Mouse (Mus musculus): Measurements from ENCODE around the gene Spg11. TPM values are rescaled to one million over a fixed set of nuclear protein-coding genes. Genes with fewer than 3 reads are reported as not detected.

Spg11 gene
- total and polyA plus RNA-seq, 2 experiments from 2014 or later = 4.9 to 20.1 TPM

DNA sequence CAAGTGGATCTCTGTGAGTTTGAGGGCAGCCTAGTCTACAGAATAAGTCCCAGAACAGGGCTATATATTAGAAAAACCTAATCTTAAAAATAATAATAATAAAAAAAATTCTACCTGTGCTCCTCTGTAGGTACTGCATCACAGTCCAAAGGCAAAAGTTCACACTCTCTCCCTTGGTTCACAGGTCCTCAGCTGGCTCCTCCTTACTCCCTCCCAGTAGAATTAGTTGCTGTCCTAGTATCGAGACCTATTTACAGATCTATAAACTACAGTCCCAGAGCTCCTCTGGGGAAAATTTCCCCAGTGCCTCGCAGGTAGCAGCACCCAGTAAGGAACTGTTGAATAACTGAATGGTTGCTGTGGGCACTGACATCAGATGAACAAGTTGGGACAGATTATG lies 22.6 kb upstream of the Spg11 start:
- no peak for TF ChIP-seq CTCF (IDR thresholded peaks at IDR 0.05)
- ATAC-seq (ENCODE audit: low FRiP score) = no peak

GRCm38 (mm10) chr2:122137839-122138465 lies 19.8 kb upstream of the Spg11 start:
- no peaks in the 10 kb centered on the region for H3K9me3 ChIP-seq (ENCODE audit: low read length)
- TF ChIP-seq CTCF (IDR thresholded peaks at IDR 0.05) = no peak
- H3K36me3 ChIP-seq (ENCODE audit: insufficient read depth, low read length) = no peaks in the 10 kb centered on the region
- no peak overlapping the region for H3K4me2 ChIP-seq (ENCODE audit: low read depth, low read length, poor library complexity, severe bottlenecking)
- no peak overlapping the region for H3K27ac ChIP-seq (ENCODE audit: low read depth, low read length)
- no peak for DNase-seq (ENCODE audit: low spot score)
- no peak overlapping the region for H3K9ac ChIP-seq (replicated peaks; ENCODE audit: low read length, poor library complexity, severe bottlenecking)
- H3K4me1 ChIP-seq (ENCODE audit: insufficient read depth, low read length) = no peaks in the 10 kb centered on the region
- 71% methylated on average over 5 of the region's 5 CpGs for WGBS
- H3K27me3 ChIP-seq (ENCODE audit: insufficient read depth, low read length) = no peaks in the 10 kb centered on the region
- no peak for ATAC-seq (ENCODE audit: low FRiP score)
- no peak overlapping the region for H3K4me3 ChIP-seq (ENCODE audit: low read depth, low read length)

More for the DNA sequence above, 22.6 kb upstream of the Spg11 start:
- Histone ChIP-seq H3K4me2 (ENCODE audit: low read depth, low read length, poor library complexity, severe bottlenecking) (no peak overlapping the region), H3K27ac (ENCODE audit: low read depth, low read length) (no peak overlapping the region), H3K27me3 (ENCODE audit: insufficient read depth, low read length) (no peaks in the 10 kb centered on the region), H3K9me3 (ENCODE audit: low read length) (no peaks in the 10 kb centered on the region), H3K9ac (replicated peaks; ENCODE audit: low read length, poor library complexity, severe bottlenecking) (no peak overlapping the region), H3K4me1 (ENCODE audit: insufficient read depth, low read length) (no peaks in the 10 kb centered on the region), H3K36me3 (ENCODE audit: insufficient read depth, low read length) (no peaks in the 10 kb centered on the region), H3K4me3 (ENCODE audit: low read depth, low read length) (no peak overlapping the region)
- DNase-seq (ENCODE audit: low spot score) = no peak
- WGBS = 86% methylated on average over 2 of the region's 2 CpGs

DNA sequence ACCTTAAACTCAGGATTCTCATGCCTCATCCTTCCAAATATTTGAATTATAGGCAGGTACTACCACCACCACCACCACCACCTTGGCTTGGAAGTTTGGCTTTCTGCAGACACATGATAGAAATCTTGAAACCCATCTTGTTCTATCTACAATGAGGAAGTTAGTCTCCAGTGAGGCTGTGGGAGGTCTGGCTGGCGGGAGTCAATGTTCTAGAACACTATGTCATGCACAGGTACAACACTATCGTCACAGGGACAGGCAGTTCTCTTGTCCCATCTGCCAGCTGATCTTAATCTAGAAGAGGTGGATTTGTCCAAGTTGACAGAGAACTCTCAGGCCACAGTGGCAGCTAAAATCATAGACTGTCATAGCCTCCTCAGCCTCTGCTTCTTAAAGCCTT lies 14.4 kb upstream of the Spg11 start:
- Histone ChIP-seq H3K27ac (ENCODE audit: low read depth, low read length) (no peak overlapping the region), H3K36me3 (ENCODE audit: insufficient read depth, low read length) (no peaks in the 10 kb centered on the region), H3K9ac (replicated peaks; ENCODE audit: low read length, poor library complexity, severe bottlenecking) (no peak overlapping the region), H3K4me3 (ENCODE audit: low read depth, low read length) (no peak overlapping the region), H3K4me2 (ENCODE audit: low read depth, low read length, poor library complexity, severe bottlenecking) (no peak overlapping the region), H3K9me3 (ENCODE audit: low read length) (no peaks in the 10 kb centered on the region), H3K27me3 (ENCODE audit: insufficient read depth, low read length) (no peaks in the 10 kb centered on the region), H3K4me1 (ENCODE audit: insufficient read depth, low read length) (no peaks in the 10 kb centered on the region)
- no peak for TF ChIP-seq CTCF (IDR thresholded peaks at IDR 0.05)
- no peak for ATAC-seq (ENCODE audit: low FRiP score)
- no peak for DNase-seq (ENCODE audit: low spot score)
- 78% methylated on average over 2 of the region's 2 CpGs for WGBS

DNA sequence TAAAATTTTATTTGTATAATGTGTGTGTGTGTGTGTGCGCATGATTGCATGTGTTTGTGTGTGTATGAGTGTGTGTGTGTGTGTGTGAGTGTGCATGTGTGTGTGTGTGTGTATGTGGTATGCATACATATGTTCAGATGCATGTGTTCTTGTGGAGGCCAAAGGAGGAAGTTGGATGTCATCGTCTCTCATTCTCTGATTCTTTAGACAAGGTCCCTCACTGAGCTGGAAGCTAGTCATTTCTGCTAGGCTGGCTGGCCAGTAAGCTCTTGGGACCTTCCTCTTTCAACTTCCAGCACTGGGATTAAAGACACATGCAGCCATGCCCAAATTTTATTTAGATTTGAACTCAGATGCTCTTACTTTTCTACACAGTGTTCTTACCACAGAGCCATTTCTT lies 13.9 kb upstream of the Spg11 start:
- no peak overlapping the region for H3K27ac ChIP-seq (ENCODE audit: low read depth, low read length)
- TF ChIP-seq CTCF (IDR thresholded peaks at IDR 0.05) = no peak
- no peaks in the 10 kb centered on the region for H3K4me1 ChIP-seq (ENCODE audit: insufficient read depth, low read length)
- no peak for DNase-seq (ENCODE audit: low spot score)
- ATAC-seq (ENCODE audit: low FRiP score) = no peak
- no peaks in the 10 kb centered on the region for H3K9me3 ChIP-seq (ENCODE audit: low read length)
- H3K36me3 ChIP-seq (ENCODE audit: insufficient read depth, low read length) = no peaks in the 10 kb centered on the region
- H3K27me3 ChIP-seq (ENCODE audit: insufficient read depth, low read length) = no peaks in the 10 kb centered on the region
- H3K4me2 ChIP-seq (ENCODE audit: low read depth, low read length, poor library complexity, severe bottlenecking) = no peak overlapping the region
- no peak overlapping the region for H3K4me3 ChIP-seq (ENCODE audit: low read depth, low read length)
- H3K9ac ChIP-seq (replicated peaks; ENCODE audit: low read length, poor library complexity, severe bottlenecking) = no peak overlapping the region
- WGBS = 94% methylated on average over 2 of the region's 2 CpGs

DNA sequence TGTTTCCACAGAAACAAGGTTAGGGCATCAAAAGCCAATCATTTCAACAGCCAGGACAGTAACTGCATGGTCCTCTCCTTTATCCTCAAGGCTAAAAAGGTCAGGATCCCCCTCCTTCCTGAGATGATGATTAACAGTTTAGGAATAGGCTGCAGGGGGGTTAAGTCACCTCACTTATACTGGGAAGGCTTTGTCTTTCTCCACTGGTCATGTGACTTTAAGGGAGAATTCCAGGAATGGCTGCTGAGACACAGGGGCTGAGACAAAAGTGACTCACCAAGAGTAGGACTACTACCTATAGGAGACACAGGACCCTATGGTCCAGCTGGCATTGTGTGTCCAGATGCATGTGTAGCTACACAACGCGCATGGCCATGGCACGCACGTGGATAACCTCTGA lies 9.4 kb upstream of the Spg11 start:
- no peak overlapping the region for H3K27ac ChIP-seq (ENCODE audit: low read depth, low read length)
- ATAC-seq (ENCODE audit: low FRiP score) = no peak
- H3K4me2 ChIP-seq (ENCODE audit: low read depth, low read length, poor library complexity, severe bottlenecking) = no peak overlapping the region
- no peaks in the 10 kb centered on the region for H3K36me3 ChIP-seq (ENCODE audit: insufficient read depth, low read length)
- no peaks in the 10 kb centered on the region for H3K9me3 ChIP-seq (ENCODE audit: low read length)
- DNase-seq (ENCODE audit: low spot score) = no peak
- TF ChIP-seq CTCF (IDR thresholded peaks at IDR 0.05) = no peak
- H3K27me3 ChIP-seq (ENCODE audit: insufficient read depth, low read length) = no peaks in the 10 kb centered on the region
- no peaks in the 10 kb centered on the region for H3K4me1 ChIP-seq (ENCODE audit: insufficient read depth, low read length)
- no peak overlapping the region for H3K9ac ChIP-seq (replicated peaks; ENCODE audit: low read length, poor library complexity, severe bottlenecking)
- WGBS = 94% methylated on average over 4 of the region's 4 CpGs
- no peak overlapping the region for H3K4me3 ChIP-seq (ENCODE audit: low read depth, low read length)

GRCm38 (mm10) chr2:122126765-122127347 lies 8.7 kb upstream of the Spg11 start:
- Histone ChIP-seq H3K4me3 (ENCODE audit: low read depth, low read length) (no peak overlapping the region), H3K36me3 (ENCODE audit: insufficient read depth, low read length) (no peaks in the 10 kb centered on the region), H3K27ac (ENCODE audit: low read depth, low read length) (no peak overlapping the region), H3K9me3 (ENCODE audit: low read length) (no peaks in the 10 kb centered on the region), H3K4me1 (ENCODE audit: insufficient read depth, low read length) (no peaks in the 10 kb centered on the region), H3K4me2 (ENCODE audit: low read depth, low read length, poor library complexity, severe bottlenecking) (no peak overlapping the region), H3K9ac (replicated peaks; ENCODE audit: low read length, poor library complexity, severe bottlenecking) (no peak overlapping the region), H3K27me3 (ENCODE audit: insufficient read depth, low read length) (no peaks in the 10 kb centered on the region)
- ATAC-seq (ENCODE audit: low FRiP score) (no peak), DNase-seq (ENCODE audit: low spot score) (no peak)
- no peak for TF ChIP-seq CTCF (IDR thresholded peaks at IDR 0.05)
- WGBS = 44% methylated on average over 5 of the region's 5 CpGs

Measured in midbrain, postnatal 0 days (tissue).